Mouse (Mus musculus) heart, embryonic 12.5 days (tissue): Measurements from ENCODE around the gene Lrpprc. TPM values are rescaled to one million over a fixed set of nuclear protein-coding genes. Genes with fewer than 3 reads are reported as not detected.

Experiments used
- ATAC-seq: fragments of 200-750 bp; cut with Nextera tagmentation; 2 replicates; pipeline ENCODE4 v1.8.0; 2017; ENCODE audit warnings: moderate TSS enrichment, moderate library complexity; ENCODE audit not compliant: insufficient number of reproducible peaks, low FRiP score
- H3K27ac ChIP-seq: fragments of 300-500 bp; sonication (generic); 2 replicates; pipeline ENCODE4 v1.5.1; 2016; ENCODE audit warnings: mild to moderate bottlenecking, moderate library complexity; ENCODE audit not compliant: poor library complexity, severe bottlenecking
- H3K27me3 ChIP-seq: fragments of 300-500 bp; sonication (generic); replicated peaks from 2 replicates; pipeline ENCODE4 v1.6.1; 2016; ENCODE audit warnings: mild to moderate bottlenecking, moderate library complexity
- H3K36me3 ChIP-seq: fragments of 300-500 bp; sonication (generic); 2 replicates; pipeline ENCODE4 v1.6.1; 2016; ENCODE audit warnings: mild to moderate bottlenecking, moderate library complexity
- H3K4me1 ChIP-seq: fragments of 300-500 bp; sonication (generic); replicated peaks from 2 replicates; pipeline ENCODE4 v1.6.1; 2016; ENCODE audit warnings: mild to moderate bottlenecking
- H3K4me2 ChIP-seq: fragments of 300-500 bp; sonication (generic); 2 replicates; pipeline ENCODE4 v1.6.1; 2016; ENCODE audit warnings: mild to moderate bottlenecking, moderate library complexity
- H3K4me3 ChIP-seq: fragments of 300-500 bp; sonication (generic); 2 replicates; pipeline ENCODE4 v1.5.1; 2016; ENCODE audit warnings: mild to moderate bottlenecking
- H3K9ac ChIP-seq: fragments of 300-500 bp; sonication (generic); 2 replicates; pipeline ENCODE4 v1.6.1; 2016; ENCODE audit warnings: mild to moderate bottlenecking, moderate library complexity
- H3K9me3 ChIP-seq: fragments of 300-500 bp; sonication (generic); replicated peaks from 2 replicates; pipeline ENCODE4 v1.6.1; 2016; ENCODE audit warnings: mild to moderate bottlenecking, moderate library complexity
- WGBS: fragments of 180-500 bp; shearing (Covaris S2); methylation state at CpG from one replicate; pipeline ENCODE4 v1.1.7; 2016; 5-methylcytosine and 5-hydroxymethylcytosine counted together
- polyA plus RNA-seq: library from polyadenylated mRNA; unstranded; fragments of >200 nt; fragmentation: Nextera tagmentation; extraction: Ambion mirVana; gene quantifications from 2 replicates; pipeline ENCODE4 v1.2.1, GENCODE M21; 2016

The Lrpprc gene
- polyA plus RNA-seq, 1 experiment from 2014 or later, result 73.9 TPM

DNA sequence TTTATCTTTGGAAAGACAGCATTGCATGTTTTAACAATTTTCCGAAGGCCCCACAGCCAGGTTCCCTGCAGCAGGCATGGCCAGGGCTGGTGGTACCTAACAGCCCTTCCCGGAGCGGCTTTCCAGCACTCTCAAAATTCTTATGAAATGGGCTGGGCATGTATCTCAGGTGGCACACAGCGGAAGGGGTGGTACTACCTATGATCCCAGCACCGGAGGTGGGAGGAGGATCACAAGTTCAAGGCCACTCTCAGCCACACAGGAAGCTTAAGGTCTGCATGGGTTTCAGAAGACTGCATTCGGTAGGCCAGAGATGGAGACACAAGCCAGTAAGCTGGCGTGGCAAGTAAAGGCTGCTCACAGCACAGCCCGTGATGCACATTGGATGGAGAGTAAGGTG lies 31.6 kb downstream of the Lrpprc start:
- H3K9me3 ChIP-seq, result no peaks in the 10 kb centered on the region
- no peaks in the 10 kb centered on the region for H3K27me3 ChIP-seq
- H3K4me3 ChIP-seq, result no peak overlapping the region
- H3K9ac ChIP-seq, result no peak overlapping the region
- no peaks in the 10 kb centered on the region for H3K4me1 ChIP-seq
- peaks cover 44% of the 10 kb centered on the region for H3K36me3 ChIP-seq
- 85% methylated on average over 8 of the region's 8 CpGs for WGBS
- no peak for ATAC-seq
- no peak overlapping the region for H3K27ac ChIP-seq
- no peak overlapping the region for H3K4me2 ChIP-seq

DNA sequence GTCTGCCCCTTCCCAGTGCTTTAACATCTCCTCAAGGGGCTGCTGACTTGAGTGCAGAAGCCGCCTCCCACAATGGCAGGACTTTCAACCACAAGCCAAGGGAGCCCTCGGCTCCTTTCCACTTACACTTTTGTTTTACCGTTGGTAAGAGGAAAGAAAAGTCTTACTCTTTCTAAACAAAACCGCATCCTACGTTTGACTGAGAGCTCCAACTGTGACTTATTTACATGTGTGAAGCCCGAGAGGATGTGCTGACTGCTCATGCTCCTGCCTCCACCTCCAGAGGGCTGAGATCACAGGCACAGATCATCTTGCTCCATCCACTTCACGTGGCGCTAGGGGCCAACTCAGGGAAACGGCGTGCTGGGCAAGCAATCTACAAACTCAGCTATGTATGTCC lies 32.2 kb downstream of the Lrpprc start:
- no peak overlapping the region for H3K4me2 ChIP-seq
- no peak for ATAC-seq
- H3K9me3 ChIP-seq, result no peaks in the 10 kb centered on the region
- no peak overlapping the region for H3K27ac ChIP-seq
- no peaks in the 10 kb centered on the region for H3K27me3 ChIP-seq
- H3K9ac ChIP-seq, result no peak overlapping the region
- no peaks in the 10 kb centered on the region for H3K4me1 ChIP-seq
- no peak overlapping the region for H3K4me3 ChIP-seq
- peaks cover 41% of the 10 kb centered on the region for H3K36me3 ChIP-seq
- 42% methylated on average over 10 of the region's 10 CpGs for WGBS

GRCm38 (mm10) chr17:84756090-84756489 lies 34.5 kb downstream of the Lrpprc start:
- Histone ChIP-seq H3K4me3 (no peak overlapping the region), H3K9me3 (no peaks in the 10 kb centered on the region), H3K36me3 (peaks cover 34% of the 10 kb centered on the region), H3K27me3 (no peaks in the 10 kb centered on the region), H3K4me2 (no peak overlapping the region), H3K27ac (no peak overlapping the region), H3K9ac (no peak overlapping the region), H3K4me1 (peaks cover 4% of the 10 kb centered on the region; the same call in 1 of the 2 replicates)
- 66% methylated on average over 2 of the region's 2 CpGs for WGBS
- ATAC-seq, result no peak

DNA sequence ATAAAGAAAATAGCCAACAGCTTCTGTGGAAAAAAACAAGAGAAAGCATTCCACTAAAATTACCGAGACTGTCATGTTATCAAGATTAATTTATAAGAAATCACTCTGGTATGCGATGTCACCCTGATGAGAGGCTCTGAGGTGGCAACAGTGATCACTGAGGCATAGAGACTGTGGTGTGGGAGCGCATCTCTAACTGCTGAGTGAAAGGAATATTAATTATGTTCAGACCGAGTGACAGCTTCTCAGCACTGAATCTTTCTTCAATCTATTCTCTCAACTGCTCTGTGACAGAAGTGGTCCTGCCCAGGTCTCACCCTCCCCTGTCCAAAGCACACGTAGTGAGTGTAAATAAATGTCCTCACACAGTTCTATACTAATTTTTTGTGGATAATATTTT lies 37.1 kb downstream of the Lrpprc start:
- no peak for ATAC-seq
- H3K4me1 ChIP-seq, result peaks cover 4% of the 10 kb centered on the region; the same call in 1 of the 2 replicates
- no peak overlapping the region for H3K4me3 ChIP-seq
- H3K9me3 ChIP-seq, result no peaks in the 10 kb centered on the region
- no peak overlapping the region for H3K4me2 ChIP-seq
- no peak overlapping the region for H3K27ac ChIP-seq
- no peak overlapping the region for H3K9ac ChIP-seq
- 85% methylated on average over 5 of the region's 5 CpGs for WGBS
- peaks cover 32% of the 10 kb centered on the region for H3K36me3 ChIP-seq
- H3K27me3 ChIP-seq, result no peaks in the 10 kb centered on the region

GRCm38 (mm10) chr17:84752286-84752685 lies 38.3 kb downstream of the Lrpprc start:
- Histone ChIP-seq H3K27ac (peak overlapping the region; percentile 4; the same call in 1 of the 2 replicates), H3K27me3 (no peaks in the 10 kb centered on the region), H3K4me2 (no peak overlapping the region), H3K4me1 (peaks cover 4% of the 10 kb centered on the region; the same call in 1 of the 2 replicates), H3K4me3 (no peak overlapping the region), H3K9ac (no peak overlapping the region), H3K9me3 (no peaks in the 10 kb centered on the region), H3K36me3 (peaks cover 32% of the 10 kb centered on the region)
- 73% methylated on average over 2 of the region's 2 CpGs for WGBS
- no peak for ATAC-seq

DNA sequence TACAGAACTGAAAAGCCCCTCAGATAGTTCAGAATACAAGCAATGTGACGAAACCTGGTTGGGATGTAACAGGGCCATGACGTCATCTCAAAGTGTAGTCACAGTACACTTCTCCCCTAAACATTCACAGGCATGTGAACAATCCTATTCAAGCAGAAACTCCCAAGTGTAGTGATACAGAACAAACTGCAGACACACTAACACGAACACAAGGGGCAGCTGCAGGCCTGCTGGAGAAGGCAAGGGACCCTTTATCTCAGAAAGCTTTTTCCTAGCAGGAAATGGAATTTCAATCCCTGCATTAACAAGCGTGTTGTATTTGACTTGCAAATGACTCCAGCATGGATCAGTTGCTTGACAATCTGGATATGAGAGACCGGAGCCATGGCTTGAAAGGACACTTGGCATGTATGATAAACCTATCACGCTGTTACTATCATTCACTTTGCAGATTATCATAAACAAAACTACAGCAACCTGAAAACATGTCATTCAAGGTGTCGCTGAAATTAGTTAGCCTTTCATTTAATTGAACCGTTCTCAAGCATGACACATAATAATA lies 38.9 kb downstream of the Lrpprc start:
- WGBS, result 53% methylated on average over 8 of the region's 8 CpGs
- H3K27ac ChIP-seq, result no peak overlapping the region; the same call in 1 of the 2 replicates
- H3K4me1 ChIP-seq, result peaks cover 4% of the 10 kb centered on the region; the same call in 1 of the 2 replicates
- no peaks in the 10 kb centered on the region for H3K27me3 ChIP-seq
- ATAC-seq, result peak; percentile 55; the same call in 1 of the 2 replicates
- H3K4me3 ChIP-seq, result no peak overlapping the region
- H3K9ac ChIP-seq, result no peak overlapping the region
- H3K4me2 ChIP-seq, result no peak overlapping the region
- H3K36me3 ChIP-seq, result peaks cover 29% of the 10 kb centered on the region
- H3K9me3 ChIP-seq, result no peaks in the 10 kb centered on the region

DNA sequence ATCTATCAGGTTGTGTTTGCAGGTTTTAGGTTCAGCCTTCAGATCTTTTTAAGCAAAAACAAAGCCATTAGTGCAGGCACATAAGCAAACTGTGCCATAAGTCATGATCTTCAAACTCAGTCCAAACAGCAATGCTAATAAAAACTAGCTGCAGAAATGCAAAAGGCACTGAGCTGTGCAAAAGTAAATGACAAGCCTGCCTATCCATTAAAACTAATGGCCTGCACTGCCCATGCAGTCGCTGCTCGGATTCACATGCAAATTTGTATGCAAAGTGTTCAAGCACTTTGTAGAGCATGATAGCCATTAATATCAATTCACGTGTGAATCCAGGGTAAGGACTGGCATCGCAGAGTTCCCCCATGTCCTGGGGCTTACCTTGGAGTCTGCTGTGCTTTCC lies 40.5 kb downstream of the Lrpprc start:
- WGBS, result 89% methylated on average over 4 of the region's 4 CpGs
- H3K27me3 ChIP-seq, result no peaks in the 10 kb centered on the region

DNA sequence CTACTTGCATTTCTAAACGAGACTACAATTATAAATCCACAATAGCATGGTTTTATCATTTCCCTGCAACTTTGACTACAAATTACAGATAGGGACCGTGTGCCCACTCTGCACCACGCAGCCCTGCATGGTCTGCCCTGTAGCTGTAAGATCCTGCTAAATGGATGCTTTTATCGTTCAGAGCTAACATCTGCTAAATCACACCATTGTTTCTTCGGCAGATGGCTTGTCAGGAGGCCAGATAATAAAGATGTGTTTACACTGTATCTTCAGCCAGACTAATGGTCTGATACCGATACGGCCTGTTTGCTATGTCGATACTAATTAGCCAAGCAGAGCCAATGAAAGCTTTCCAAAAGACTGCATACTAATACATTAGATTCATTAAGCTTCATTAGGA lies 41.3 kb downstream of the Lrpprc start:
- peaks cover 29% of the 10 kb centered on the region for H3K36me3 ChIP-seq
- ATAC-seq, result no peak

More for the DNA sequence above, 40.5 kb downstream of the Lrpprc start:
- Histone ChIP-seq H3K4me3 (no peak overlapping the region), H3K4me2 (no peak overlapping the region), H3K9ac (no peak overlapping the region), H3K4me1 (peaks cover 4% of the 10 kb centered on the region; the same call in 1 of the 2 replicates), H3K27ac (no peak overlapping the region), H3K9me3 (no peaks in the 10 kb centered on the region), H3K36me3 (peaks cover 29% of the 10 kb centered on the region)
- ATAC-seq, result no peak

GRCm38 (mm10) chr17:84748152-84748682 lies 42.4 kb downstream of the Lrpprc start:
- Histone ChIP-seq H3K27ac (no peak overlapping the region), H3K4me3 (no peak overlapping the region), H3K36me3 (peaks cover 26% of the 10 kb centered on the region), H3K9me3 (no peaks in the 10 kb centered on the region), H3K4me1 (peaks cover 7% of the 10 kb centered on the region), H3K27me3 (no peaks in the 10 kb centered on the region), H3K4me2 (no peak overlapping the region), H3K9ac (no peak overlapping the region)
- no peak for ATAC-seq
- WGBS, result 91% methylated on average over 9 of the region's 9 CpGs

More for the DNA sequence above, 41.3 kb downstream of the Lrpprc start:
- 77% methylated on average over 8 of the region's 8 CpGs for WGBS
- H3K9ac ChIP-seq, result no peak overlapping the region
- H3K4me1 ChIP-seq, result peaks cover 4% of the 10 kb centered on the region; the same call in 1 of the 2 replicates
- H3K4me3 ChIP-seq, result no peak overlapping the region
- H3K27ac ChIP-seq, result no peak overlapping the region
- no peaks in the 10 kb centered on the region for H3K27me3 ChIP-seq
- H3K9me3 ChIP-seq, result no peaks in the 10 kb centered on the region
- H3K4me2 ChIP-seq, result no peak overlapping the region

GRCm38 (mm10) chr17:84747212-84747611 lies 43.4 kb downstream of the Lrpprc start:
- Histone ChIP-seq H3K27me3 (no peaks in the 10 kb centered on the region), H3K4me3 (no peak overlapping the region), H3K9ac (no peak overlapping the region), H3K27ac (no peak overlapping the region), H3K9me3 (no peaks in the 10 kb centered on the region), H3K36me3 (peaks cover 22% of the 10 kb centered on the region; the same call in 1 of the 2 replicates), H3K4me1 (peaks cover 12% of the 10 kb centered on the region), H3K4me2 (no peak overlapping the region)
- no peak for ATAC-seq
- 80% methylated on average over 6 of the region's 6 CpGs for WGBS

DNA sequence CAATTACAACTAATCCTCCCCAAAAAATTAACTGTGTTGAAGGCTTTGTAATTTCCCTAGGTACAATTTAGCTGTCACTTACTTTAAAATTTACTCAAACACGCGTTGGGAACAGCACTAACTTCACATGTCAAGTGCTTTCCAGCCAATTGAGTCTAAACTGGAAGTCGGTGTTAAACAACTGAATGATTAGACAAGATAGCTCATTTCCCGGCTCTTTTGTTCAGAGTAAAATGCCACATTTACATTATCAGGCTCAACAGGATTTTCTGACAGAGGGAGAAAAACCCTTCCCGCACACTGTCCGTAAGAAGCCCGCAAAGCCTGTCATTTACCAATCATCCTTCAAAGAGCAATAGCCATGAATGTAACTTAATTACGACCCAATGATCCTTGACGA lies 45.6 kb downstream of the Lrpprc start:
- H3K27me3 ChIP-seq, result no peaks in the 10 kb centered on the region
- peaks cover 6% of the 10 kb centered on the region; the same call in 1 of the 2 replicates for H3K36me3 ChIP-seq
- no peak overlapping the region for H3K4me3 ChIP-seq
- peaks cover 10% of the 10 kb centered on the region for H3K4me1 ChIP-seq
- H3K27ac ChIP-seq, result no peak overlapping the region
- no peaks in the 10 kb centered on the region for H3K9me3 ChIP-seq
- no peak for ATAC-seq
- H3K9ac ChIP-seq, result no peak overlapping the region
- WGBS, result 60% methylated on average over 9 of the region's 9 CpGs
- H3K4me2 ChIP-seq, result no peak overlapping the region
